Mouse (Mus musculus) frontal cortex, adult (tissue): ENCODE data around the gene Speg.
A peak's percentile ranks its signal among the peaks of the same experiment; 100 is the strongest.

Experiments used
- ATAC-seq: cut with Nextera tagmentation; 2 replicates; pipeline ENCODE4 v1.9.2; 2017; ENCODE audit warnings: mild to moderate bottlenecking, moderate library complexity, mixed read lengths; ENCODE audit not compliant: low TSS enrichment

The Speg gene

DNA sequence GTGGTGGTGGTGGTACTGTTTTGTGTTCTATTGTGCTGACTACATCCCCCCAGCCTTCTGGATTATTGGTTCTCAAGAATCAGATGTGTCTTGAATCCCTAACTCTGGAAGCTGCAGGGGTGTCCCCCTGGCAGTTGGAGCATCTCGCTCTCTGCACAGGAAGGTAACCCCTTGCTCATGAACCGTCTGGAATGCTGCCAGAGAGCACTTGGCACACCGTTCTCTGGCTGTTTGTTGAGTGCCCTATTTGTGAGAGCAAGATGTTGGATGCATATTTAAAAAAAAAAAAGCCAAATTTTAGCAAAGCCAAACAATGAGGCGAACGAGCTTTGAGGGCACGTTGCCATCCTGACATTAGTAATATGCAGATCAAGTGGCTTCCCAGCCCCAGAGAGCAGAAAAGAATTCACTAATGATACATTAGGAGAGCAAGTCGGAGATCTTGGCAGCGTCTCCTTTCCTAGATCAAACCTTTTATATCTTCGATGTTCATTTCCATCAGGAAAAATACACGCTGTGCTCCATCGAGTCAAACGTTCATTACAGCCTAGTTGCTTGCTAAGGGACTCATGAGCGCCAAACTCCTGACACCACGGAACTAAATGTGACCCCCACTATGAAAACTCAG is 9.5 kb upstream of the Speg start:
- ATAC-seq = no peak

DNA sequence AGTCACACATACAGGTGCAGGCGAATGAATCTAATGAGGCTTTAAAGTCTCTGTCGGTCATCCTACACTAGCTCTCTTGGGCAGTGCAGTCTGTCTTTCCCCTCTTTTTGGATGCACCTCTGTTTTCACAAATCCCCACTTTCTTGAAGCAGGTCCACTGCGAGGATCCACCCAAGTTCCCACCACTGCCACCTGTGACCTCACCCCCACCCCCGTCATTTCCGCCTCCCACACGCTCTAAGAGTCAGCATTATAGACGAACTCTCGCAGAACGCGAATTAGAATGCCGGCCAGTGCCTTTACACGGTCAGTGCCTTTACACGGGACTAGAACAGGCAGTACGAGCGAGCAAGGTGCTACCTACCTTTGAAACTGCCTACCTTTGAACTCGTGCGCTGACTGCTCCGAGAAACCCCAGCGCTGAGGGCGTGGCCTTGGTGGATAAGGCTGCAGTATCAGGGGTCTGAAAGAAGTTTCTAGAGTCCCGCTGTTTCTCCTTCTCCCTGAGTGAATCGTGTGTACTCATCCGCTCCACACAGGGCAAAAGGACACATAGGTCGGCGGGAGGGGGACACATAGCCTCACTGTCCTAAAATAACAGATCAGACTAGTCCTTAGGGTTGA is 5.6 kb upstream of the Speg start:
- no peak for ATAC-seq

DNA sequence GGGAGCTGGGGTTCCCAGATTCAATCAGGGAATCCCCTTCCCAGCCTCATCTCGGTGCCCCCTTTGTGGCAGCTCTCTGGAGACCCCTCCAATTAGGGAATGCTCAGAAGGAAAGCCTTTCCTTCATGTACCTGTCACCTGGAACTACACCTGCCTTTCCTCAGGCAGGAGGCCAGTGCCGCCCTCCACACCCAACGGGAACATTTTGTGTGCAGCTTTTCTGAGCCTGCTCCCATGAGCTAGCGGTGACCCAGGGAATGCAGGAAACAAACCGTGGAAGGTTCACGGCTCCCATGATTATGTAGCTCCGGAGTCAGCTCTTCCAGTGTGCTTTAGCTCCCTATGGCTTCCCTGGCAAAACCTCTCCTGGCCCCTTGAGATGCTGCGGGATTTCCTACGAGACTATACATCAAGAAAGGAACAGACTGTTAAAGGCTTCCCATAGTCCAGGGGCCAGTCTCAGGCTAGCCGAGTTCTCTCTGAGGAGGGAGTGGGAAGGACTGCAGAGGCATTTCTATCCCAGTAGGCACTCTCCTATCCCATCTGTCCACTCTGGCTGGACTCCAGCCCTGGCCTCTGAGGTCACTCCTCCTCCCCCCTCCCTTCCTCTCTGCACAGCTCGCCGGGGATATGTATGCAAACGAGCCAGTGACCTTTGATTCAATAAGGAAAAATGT is 5.0 kb upstream of the Speg start:
- ATAC-seq = peak; percentile 34; the same call in 1 of the 2 replicates

DNA sequence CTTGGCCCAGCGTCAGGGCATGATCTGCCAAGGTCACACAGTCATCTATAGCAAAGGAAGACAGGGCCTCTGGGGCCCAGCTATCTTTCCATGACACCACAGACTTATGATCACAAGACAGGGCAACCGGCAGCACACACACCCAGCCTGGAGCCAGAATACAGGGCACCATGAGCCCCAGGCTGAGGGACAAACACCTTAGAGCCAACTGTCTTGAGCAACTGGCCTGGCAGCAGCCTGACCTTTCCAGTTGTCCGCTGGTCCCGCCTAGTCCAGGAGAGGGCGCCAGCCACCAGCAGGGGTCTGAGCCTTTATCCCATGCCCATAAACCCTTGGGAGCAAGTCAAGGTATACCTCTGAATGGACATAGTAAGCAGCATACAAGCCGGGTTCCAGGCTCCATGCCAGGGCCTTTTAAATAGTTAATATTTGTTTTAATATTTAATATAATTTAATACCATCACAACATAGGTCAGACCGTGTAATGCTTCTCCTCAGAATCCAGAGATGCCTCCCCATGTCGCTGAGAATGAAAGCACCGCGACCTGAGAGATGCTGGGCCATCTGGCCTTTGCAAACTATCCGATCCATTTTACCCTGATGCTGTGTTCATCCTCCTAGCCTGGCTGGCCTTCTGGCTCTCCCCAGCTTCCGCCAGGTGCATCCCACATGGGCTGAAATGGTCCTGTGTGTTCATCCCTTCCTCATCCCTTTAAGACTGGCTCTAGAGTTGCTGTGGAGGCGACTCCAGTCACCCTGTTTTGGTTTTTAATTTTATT is 3.6 kb upstream of the Speg start:
- ATAC-seq = 0 out of 2 replicates have a peak, but pooled peaks have one; percentile 28

DNA sequence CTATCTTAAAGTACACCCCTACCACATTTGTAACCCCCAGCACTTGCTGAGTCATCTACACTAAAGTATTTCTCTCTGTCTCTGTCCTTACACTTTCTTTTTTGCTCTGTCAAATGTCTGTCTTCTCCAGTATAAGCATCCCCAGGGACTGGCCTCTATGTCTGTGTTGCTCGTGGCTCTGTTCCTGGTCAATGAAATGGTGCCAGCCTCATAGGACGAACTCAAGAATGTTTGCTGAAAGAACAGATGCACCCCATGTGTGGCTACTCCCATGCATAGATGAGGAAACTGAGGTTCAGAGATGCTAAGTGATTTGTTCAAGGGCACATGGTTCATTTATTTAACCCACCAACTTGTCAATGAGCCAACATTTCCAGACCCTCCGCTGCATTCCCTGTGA is 2.6 kb upstream of the Speg start:
- no peak for ATAC-seq

DNA sequence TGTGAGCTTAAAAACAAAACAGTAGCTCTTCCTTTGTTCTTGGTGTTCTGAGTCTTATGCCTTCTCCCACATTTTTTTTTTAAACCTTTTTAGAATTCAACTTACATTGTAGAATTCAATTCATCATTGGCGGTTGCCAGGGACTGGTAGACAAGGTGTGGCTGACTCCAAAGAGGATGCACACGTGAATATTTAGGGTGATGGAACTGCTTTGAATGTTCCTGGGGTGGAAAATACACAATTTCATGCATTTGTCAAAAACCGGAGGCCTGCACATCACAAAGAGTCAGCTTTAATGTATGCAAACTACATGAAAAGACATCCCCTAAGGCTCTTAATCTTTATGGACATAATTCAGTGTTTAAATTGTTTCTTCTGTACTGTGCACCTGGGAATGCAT is 1.8 kb upstream of the Speg start:
- no peak for ATAC-seq

DNA sequence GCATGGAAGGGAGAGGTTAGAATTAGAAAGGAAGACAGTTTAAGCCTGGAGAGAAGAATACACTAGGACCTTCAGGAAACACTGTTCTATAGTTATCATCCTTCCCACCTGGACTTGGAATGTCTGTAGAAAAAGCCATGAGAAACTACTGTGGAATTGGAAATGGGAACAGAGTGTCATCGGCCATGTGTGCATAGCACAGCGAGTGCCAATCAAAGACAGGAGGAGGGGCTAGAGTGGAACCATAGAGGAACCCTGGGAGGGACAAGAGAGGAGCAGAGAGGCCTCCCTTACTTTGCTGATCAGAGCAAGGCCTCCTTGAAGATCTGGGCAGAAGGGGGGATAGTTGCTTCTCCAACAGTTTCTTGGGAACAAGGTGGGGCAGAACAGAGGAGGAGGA is 4.1 kb downstream of the Speg start:
- no peak for ATAC-seq

DNA sequence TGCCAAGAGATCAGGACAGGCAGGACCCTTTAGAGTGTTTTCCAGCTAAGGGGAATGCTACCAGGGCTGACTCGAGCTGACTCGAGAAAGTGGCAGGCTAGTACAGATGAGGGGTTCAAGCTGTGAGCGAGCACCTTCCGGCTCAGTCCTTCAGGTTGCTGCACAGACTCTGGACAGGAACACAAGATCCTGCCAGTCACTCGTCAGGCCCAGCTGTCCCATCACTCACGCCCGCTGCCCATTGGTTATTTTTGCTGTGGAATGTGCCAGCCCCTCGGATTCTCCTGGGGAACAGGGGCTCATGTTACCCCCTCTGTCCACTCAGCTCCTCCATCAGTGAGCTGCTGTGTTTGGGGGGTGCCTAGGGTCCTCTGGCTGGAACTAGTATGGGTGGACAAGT is 4.8 kb downstream of the Speg start:
- no peak for ATAC-seq

DNA sequence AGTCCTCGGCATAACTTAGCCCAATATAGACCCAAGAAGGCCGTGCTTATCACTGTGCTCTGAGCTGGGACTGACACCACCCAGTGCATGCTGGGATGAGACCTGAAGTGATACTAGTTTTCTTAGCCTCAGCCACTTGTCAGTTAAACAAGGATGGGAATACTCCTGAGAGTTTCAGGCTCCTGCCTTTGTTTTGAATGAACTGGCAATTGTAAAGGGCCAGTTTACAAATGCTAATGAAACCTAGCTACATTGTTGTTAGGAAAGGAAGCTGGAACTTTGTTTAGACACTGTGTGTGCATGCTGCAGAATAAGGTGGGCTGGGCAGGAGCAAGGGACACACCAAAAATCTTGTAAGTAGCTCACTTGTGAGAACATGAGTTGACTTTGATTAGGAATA is 5.9 kb downstream of the Speg start:
- ATAC-seq = no peak

DNA sequence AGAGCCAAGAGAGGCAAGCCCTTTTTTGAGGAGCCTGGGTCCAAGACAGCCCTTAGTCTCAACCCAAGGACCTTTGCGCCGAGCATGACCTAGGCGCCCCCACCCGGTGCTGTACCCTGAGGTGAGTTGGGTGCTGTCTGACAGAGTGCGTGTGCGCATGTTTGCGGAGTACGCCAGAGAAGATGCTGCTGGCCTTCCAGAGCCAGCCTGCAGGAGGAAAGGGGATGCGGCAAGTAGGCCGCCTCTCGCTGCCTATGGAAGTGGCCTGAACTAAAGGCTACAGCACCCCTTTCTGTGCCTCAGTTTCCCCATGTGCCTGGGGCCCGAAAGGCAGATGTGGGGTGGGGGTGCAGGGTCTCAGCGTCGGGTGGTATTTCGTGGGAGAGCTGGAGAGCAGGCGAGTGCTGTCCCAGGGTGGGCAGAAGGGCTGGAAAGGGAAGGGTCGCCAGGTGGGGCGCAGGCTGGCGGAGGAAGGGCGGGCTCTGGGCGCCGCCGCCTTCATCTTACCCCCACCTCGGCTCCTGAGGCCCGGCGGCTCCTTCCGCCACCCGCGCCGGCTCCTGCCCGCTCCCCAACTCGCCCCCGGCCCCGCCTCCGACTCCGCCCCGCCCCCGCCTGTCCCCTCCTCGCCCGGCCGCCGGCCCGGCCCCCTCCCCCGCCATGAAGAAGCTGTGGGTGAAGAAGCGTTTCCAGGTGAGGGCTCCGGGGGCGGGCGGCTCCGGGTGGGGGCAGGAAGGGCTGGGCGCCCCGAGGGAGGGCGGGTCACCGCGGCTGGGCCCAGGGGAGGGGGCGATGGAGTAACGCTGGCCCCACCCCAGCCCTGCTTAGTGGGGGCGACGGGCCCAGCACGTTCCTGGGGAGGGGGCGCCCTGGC is 6.6 kb downstream of the Speg start:
- ATAC-seq = peak; percentile 35

DNA sequence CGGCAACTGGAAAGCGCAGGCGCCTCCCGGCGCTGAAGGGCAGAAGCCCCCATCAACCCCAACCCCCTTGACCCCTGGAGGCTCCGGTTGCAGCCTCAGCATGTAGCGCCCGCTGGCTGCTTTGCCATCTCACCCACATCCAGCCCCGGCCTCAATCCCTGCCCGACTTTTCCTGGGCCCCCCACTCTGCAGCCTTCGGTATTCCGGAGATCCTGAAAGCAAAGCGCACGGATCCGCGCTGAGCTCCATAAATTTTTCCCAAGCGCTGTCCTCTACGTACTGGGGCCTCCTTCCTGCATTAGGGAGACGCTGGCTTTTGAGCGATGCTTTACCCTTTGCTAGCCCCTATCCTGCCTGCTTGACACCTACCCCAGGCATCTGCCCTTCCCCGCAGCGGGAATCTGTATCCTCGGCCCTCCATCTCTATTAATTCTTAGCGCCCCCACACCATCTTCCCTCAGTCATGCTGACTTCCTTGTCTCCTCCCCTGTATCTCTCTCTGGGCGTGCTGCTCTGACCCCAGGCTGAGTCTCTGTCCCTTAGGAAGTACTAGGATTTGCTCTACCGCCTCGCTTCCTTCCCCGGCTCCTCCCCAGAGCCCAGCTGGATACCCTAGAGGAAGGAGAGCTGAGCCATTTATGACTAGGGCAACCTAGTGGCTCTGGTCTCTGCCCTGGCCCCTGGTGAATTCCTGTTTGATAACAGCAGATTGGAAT is 7.4 kb downstream of the Speg start:
- ATAC-seq = no peak

DNA sequence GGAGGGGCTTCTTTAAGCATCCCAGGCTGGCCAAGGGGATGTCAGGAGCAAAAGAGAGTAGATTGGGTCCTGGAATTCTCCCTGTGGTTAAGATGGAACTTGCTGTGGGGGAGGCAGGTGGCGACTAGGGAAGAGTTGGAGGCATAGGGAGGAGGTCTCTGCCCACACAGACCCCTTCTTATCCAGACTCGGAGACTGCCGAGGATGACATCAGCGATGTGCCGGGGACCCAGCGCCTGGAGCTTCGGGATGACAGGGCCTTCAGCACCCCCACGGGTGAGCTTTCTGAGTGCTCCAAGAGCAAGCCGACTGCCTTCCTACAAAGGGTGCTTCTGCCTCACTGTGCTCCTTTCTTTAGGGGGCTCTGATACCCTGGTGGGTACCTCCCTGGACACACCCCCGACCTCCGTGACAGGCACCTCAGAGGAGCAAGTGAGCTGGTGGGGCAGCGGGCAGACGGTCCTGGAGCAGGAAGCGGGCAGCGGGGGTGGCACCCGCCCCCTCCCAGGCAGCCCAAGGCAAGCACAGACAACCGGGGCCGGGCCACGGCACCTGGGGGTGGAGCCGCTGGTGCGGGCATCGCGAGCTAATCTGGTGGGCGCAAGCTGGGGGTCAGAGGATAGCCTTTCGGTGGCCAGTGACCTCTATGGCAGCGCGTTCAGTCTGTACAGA is 9.5 kb downstream of the Speg start:
- ATAC-seq = peak; percentile 21; the same call in 1 of the 2 replicates

DNA sequence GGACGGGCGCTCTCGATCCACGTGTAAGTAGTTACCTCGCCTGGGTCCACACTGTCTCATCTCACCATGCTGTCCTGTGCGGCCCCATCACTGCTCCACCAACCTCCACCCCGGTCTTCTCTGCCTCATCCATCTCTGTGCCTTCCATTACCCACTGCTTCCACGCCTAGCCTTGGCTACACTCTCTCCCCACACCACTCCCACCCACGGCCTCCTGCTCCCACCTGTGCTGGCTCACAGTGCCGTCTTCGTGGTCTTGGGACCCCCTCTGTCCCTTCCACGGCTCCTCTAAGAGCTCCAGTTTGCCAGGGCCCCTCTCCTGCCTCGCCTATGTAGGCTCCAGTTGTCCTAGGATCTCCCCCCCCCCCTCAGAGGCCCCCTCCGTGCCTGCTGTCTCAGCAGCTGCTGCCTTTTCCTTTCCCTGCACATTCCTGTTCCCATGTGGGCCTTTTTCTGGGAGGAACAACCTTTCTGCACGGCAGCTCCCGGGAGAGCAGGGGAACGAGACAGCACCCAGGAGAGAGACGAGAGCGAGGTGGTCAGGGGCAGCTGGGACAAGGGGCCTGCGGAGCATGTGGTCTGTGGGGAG is 10.1 kb downstream of the Speg start:
- ATAC-seq = peak; percentile 14; the same call in 1 of the 2 replicates

DNA sequence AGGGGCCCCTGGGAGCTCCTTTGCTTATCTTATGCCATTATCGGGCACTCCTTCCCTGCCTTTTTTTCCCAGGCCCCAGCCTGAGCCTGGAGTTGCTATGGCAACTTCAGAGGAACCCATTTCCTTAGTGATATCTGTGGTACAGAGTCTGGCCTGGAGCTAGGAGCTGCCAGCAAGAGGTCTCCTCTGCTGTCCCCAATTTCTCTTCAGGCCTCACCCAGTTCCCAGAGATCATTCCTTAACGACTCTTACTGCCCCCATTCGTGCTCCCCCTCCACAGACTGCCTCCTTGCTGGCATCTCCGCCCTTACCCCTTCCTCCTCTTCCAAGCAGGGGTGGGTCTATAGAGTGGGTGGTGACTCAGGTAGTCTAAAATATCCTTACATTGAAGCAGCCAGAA is 11.1 kb downstream of the Speg start:
- peak; percentile 20; the same call in 1 of the 2 replicates for ATAC-seq

DNA sequence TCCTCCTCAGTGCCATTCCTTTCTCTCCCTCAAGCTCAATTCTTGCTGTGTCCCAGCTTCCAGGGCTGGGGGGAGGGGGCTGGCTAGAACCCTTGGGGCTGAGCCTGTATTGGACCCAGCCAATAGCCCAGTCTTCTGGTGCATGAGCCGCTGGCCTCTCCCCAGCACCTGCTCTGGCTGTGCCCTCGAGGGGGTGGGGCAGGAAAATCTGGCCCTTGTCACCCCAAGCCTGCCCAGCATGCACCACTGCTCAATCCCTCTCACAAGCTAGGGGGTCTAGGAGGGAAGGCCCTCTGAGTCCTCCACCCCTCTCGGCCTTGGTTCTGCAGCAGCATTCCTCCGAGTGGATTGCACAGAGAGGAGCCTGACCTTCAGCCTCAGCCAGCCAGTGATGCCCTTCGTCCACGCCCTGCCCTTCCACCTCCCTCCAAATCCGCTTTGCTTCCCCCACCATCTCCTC is 12.4 kb downstream of the Speg start:
- no peak for ATAC-seq

DNA sequence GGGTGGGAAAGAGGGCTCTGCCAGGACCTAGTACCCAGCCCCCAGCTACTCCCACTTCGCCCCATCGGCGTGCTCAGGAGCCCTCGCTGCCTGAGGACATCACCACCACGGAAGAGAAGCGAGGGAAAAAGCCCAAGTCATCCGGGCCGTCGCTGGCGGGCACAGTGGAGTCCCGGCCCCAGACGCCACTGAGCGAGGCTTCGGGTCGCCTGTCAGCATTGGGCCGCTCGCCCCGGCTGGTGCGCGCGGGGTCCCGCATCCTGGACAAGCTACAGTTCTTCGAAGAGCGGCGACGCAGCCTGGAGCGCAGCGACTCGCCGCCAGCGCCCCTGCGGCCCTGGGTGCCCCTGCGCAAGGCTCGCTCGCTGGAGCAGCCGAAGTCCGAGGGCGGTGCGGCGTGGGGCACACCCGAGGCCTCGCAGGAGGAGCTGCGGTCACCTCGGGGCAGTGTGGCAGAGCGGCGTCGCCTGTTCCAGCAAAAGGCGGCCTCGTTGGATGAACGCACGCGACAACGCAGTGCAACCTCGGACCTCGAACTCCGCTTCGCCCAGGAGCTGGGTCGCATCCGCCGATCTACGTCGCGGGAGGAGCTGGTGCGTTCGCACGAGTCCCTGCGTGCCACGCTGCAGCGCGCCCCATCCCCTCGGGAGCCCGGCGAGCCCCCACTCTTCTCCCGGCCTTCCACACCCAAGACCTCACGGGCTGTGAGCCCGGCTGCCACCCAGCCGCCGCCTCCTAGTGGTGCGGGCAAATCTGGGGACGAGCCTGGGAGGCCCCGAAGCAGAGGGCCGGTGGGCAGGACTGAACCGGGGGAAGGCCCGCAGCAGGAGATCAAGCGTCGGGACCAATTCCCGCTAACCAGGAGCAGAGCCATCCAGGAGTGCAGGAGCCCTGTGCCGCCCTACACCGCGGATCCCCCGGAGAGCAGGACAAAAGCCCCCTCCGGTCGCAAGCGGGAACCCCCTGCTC is 13.1 kb downstream of the Speg start:
- ATAC-seq = no peak

DNA sequence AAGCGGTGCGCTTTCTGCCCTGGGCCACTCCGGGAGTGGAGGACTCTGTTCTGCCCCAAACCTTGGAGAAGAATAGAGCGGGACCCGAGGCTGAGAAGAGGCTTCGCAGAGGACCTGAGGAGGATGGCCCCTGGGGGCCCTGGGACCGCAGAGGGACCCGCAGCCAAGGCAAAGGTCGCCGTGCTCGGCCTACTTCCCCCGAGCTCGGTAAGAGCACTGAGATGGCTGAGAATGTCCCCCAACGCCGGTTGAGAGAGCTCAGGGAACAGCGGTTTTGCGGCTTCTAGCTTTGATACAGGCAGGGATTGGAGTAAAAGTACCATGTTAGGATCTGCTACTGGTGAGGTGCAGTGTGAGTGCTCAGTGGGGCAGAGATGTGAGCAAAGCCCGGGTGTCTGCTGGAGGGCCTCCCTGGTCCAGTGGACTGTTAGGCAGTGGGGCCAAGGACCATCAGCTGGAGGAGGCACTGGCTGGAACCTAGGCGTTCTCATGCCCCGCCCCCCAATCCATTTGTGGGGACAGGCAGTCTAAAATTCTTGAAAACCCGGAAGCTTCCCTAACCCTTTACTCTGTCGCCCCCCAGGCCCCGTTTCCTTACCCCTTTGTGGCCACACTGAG is 13.9 kb downstream of the Speg start:
- ATAC-seq = no peak

DNA sequence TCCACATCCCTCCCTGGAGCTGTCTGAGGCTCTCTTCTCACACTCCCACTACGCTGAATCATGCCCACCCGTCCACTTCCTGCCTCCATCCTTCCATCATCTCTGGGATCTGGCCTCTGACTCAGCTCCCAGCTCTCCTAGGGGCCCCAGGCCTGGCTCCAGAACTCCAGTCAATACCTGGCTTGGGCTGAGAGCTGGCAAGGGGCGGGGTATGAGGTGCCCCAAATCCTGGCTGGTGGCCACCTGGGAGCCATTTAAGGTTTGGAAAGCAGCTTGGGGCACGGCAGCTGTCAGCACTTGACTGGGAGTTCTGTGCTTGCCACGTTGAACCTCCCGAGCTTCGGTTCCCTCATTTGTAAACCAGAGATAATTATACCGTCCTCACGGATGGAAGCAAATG is 18.0 kb downstream of the Speg start:
- peak; percentile 62 for ATAC-seq
